Mouse (Mus musculus) kidney, adult 8-10 months (tissue): ENCODE data around the gene Dcps.

Experiments used
- DNase-seq, 2 experiments: peaks; one replicate each; pipeline ENCODE4 v3.0.0; 2022

The Dcps gene

DNA sequence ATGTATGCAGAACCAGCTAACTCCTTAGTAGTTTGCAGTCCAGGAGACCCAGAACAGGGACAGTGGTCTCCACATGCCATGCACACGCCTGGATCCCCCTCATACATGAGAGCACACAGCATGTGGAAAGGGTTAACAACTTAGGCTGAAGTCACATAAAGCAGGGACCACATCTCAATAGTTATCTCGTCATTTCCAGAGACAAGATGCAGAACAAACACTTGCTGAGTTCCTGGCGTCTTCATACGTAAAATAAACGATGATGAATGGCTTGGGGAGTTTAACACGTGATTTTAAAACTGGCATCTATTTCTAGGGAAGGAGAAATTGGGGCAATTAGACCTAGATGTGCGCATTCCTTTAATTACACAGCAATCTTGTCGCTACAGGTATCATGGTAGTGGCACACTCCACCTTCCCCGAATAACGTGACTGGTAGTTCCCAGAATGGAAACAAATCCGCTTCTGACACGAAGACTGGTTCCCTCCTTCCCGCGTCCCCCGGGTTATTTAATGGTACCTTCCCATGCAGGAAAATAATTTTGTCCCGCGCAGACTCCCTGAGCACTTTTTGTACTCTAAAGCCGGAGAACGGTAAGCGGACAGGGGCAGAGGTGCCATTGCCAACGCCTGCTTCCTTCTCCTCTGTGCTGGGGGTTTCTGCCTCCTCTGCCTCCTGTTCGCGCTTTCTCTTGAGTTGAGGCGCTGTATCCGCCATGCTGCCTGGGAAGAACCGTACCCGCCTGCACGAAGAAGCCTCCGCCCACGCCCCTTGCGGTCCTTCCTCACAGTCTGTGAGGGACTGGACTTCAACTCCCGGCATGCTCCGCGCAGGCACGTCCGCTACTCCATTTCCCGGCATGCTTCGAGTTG lies at the start of gene Dcps:
Gene Dcps, minus strand, starts transcription at position 811 of the 873 bp plus-strand sequence.
- peak; percentile 93 for DNase-seq

DNA sequence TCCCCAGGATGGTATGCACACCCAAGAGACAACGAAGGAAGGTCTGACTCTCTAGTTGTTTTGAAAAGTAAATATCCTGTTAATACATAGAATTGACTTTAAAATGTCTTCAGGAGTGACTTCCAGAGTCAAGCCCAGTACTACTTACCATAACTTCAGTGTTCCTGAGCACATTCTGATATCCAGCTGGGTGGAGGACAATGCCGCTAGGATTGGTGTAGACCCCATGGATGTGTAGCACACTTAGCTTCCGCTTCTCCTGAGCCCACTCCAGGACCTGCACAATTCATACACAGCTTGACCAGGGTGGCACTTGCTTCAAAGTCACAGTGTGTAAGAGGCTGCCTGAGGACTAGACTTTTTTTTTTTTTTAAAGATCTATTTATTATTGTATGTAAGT lies 47.6 kb upstream of the Dcps start:
- DNase-seq = no peak

DNA sequence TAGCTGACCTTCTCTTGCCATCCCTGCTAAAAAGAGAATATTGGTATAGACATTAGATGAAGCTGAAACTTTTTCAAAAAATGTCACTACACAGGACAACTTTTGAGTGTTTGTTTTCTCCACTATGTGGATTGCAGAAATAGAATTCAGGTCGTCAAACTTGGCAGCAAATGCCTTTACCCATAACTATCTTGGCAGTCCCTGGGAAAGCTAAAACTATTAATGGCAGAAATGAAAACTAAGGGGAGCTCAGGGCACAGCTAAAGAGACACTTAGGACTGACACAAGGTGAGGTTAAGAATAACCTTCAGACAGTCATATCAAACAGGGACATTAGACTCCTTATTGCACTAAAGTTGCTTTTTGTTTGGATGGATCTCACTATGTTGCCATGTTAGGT lies 42.1 kb upstream of the Dcps start:
- no peak for DNase-seq

DNA sequence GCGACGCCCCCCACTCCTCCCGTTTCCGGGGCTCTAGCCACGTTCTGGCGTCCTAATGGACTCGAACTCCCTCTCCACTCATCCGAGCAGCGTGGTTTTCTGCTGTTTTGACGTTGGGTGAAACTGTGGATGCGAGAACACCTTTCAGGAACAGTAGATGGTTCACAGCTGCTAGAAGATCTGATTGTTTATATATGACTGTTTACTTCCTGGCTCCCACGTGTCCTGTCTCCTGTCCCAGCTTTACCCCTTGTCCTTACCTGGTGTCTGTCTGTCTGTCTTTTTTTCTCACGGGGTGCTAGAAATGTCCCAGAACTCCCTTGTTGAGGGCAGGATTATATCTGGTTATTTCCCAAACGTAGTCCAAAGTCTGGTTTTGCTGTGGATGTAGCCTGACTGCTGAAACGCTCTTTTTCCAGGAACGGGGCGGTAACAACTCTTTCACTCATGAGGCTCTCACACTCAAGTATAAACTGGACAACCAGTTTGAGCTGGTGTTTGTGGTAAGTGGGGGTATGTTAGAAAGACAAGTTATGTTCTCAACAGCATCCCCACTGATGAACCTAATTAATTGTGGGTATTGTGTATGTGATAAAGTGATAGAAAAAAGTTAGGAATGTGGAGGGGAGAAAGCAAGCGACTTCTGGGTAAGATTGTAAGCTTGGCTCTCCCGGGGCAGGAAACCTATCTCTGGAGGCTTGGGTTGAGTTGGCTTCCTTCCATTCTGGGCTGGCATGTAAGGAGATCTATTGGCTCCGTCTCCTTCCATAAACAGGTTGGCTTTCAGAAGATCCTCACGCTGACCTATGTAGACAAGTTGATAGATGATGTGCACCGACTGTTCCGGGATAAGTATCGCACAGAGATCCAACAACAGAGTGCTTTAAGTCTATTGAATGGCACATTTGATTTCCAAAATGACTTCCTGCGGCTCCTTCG lies 36.0 kb upstream of the Dcps start:
- DNase-seq = no peak

DNA sequence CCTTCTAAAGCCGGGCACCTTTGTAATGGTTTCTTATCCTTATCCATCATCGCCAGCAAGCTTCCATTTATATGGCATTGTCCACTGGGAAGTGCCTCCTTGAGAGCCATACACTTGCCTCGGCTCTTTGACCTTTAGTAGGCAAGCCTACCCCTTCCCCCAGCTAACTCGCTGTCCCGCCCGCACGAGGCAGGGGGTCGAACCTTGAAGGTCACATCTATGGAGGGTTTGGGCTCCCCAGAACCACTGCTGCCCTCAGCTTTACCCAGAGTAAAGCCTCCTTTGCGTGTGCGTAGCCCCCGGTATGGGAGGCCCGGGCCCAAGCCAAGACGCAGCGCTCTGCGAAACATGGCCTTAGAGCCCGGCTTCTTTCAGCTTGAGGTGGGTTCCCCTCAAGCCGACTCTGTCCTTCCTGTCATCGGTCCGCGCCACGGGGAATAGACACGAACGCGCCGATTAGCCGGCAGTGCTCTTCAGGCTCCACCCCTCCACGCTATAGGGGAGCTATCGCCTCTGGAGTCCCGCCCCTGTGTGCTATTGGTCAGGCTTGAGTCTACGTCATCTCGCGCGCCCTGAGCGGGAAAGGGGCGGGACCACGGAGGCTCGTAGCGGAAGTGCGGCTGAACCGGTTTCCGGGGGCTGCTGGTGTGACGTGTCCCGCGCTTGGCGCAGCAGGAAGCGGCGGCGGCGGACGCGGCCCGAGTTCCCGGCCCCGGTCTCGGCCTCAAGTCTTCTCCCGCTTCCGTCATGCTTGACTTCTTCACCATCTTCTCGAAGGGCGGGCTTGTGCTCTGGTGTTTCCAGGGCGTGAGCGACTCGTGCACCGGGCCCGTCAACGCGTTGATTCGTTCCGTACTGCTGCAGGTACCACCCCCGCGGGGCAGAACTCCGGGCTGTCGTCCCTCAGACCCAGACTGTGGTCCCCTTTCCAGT lies 34.9 kb upstream of the Dcps start, which contains the start of gene Foxred1:
Gene Foxred1, minus strand, starts transcription at position 514 of the 933 bp plus-strand sequence.
- DNase-seq = peak; percentile 99

DNA sequence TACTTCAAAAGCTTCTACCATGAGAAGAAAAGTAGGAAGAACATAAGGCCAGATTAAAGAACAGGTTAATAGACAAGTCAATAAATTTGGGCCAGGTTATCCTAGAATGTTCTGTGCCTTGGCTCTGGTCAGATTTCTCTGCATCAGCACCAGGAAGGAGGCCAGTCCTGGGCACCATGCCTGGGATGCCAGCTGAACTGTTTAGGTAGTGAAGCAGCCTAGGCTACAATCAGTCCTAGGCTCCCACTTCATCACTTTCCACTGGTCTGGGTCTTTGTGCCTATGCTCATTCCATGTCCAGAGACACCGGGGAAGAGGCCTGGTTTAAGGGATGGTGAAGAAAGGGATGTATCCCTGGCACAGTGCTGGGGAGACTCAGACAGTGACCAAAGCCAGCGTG lies 28.6 kb upstream of the Dcps start:
- DNase-seq = no peak

DNA sequence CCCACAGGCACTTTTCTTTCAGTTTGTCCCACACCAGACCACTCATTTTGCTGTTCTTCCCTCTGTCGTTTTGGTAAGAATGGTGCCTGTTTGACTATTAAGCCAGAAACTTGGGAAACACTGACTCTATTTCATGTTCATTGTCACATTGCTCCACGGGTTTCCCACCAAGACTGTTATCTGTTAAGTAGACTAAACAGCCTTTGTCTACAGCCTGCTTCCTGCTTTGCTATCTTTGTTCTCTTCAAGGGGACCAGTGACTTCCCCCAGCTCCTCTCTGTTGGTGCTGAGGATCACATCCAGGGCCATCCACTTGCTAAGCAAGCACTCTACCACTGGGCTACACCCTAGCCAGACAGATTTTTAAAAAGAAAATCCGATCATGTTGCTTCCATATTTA lies 27.7 kb upstream of the Dcps start:
- DNase-seq = no peak

DNA sequence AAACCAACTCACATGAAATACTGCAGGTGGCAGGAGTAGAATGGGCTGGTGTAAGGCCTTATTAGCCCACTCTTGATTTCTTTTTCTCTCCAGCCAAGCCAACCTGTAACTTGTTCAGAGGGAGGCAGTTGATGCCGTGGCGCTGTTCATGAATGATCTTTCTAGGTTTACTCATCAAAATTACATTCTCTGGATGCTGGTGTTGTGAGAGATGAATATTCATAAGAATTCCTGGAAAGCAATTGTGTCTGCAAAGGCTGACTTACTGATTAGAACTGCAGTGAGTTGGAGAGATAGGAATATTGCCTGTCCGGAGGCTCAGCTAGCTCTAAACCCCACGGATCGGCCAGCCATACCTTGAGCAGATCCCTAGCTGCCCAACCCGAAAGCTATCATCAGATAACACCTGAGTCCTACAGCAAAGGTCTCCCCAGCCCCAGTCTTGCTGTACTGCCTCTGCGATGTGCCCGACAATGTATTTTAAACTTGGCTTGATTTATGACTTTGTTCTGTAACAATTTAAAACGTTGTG lies 24.7 kb upstream of the Dcps start:
- no peak for DNase-seq

DNA sequence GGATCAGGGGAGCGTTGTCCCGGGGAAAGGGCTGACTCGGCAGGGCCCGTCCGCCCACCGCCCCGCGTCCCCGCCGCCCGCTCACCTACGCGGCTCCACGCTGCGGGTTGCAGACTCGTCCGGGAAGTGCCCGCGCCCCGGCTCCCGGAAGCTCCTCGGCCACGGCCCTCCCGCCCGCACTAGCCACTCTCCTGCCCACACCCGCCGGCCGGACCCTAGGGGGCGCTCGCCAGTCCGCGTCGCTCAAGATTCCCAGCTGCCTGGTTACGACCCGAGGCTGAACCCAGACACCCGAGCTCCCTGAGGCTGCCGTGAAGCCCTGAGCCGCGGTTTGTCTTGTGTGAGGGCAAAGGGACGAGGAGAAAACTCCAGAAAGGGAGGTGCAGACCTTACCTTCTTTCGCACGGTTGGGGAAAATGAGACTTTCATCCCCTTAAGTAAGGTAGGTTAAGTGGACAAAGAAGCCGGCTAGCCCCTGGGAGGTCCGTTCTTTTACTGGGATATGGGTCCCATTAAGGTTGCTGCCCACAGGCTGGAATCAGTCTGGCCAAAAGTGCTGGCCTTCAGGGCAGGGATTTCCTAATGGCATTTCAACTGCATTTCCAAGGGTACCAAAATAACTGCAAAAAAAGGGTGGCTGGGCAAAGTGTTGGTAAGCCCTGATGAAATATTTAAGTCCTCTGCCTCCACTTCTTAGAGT lies 24.1 kb upstream of the Dcps start, which contains the start of the genes Srpr and Tirap:
Gene Srpr, plus strand, starts transcription at position 404 of the 700 bp plus-strand sequence.
Gene Tirap, minus strand, starts transcription at position 520 of the 700 bp plus-strand sequence.
- DNase-seq = peak; percentile 86 to 93

DNA sequence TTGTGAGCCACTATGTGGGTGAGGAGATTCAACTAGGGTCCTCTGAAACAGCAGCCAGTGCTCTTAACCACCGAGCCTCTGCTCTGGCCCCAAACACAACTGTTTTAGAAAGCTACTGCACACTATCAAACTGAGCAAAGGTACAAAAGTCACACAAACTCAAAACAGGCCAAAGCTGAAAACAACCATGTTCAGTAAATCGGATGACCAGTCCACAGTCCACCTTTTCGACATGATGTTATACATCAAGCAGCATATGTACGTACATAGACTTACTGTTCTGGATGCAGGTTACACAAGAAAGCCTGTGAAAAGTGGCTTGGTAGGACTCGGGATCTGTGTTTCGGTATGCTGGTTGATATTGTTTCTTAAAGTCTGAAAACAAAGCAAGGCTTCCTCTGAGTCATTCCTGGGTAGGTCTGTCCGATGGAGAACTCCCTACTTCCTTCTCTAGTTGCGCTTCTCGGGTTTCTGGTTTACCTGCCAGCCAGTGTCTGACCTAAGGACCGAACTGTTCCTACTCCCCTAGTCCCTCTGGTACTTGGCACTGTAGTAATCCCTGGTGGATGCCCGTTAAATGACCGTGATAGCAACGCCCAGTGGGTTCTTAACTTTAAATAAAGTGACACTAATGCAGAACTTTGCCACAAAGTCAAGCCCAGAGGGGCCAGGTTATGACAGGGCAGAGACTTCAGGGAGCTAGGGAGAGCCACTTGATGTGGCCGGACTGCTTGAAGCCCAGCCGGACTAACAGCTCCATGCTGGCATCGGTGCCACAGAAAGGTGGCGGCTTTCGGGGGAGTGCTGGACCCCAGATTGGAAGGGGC lies 23.3 kb upstream of the Dcps start:
- no peak for DNase-seq

DNA sequence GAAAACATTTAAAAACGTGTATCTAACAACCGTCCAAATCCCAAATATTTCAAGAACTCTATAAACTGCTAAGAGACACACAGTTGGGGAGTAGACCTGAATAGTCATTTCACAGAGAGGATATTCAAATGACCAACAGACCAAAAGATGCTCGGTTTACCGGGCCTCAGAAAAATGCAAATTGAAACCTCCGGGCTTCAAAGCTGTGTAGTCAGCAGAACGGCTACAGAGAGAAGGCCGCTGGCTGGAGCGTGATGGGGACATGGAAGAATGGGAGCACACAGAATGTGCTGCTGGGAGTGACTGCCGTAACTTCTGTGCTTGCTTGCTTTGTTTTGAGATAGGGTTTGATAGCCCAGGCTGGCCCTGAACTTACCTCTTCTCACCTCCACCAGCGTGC lies 22.5 kb upstream of the Dcps start:
- DNase-seq = no peak

DNA sequence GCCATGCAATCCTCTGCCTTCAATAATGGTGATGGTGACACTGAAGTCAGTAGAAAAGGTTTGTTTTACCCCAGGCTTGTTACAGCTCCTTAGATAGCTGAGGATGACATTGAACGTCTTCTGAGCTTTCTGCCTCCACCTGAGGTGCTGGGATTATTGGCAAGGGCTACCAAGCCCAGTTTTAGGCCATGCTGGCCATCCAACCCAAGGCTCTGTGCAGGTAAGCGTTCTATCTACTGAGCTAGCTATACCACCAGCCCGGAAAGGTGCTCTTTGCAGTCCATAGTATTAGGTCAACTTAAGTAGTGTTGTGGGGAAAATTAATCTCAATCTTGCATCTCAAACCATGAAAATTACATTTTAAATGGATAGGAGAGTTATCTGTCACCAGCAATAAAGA lies 21.8 kb upstream of the Dcps start:
- DNase-seq = no peak

DNA sequence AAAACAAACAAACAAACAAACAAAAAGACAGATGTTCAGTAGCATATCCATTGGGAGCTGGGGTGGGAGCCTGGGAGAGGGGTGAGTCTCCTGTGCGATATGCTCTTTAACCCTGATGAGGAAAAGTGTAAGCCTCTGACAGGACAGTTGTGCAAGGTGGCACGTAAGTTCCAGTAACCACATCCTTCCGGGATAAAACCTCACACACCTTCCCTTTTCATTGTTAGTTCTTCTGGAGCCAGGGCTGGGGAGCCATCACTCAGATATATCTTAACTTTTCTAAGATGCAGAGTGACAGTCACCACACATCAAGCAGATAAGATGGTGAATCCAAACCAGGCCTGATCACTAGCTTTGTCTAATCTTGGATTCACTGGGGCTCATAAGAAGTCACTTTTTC lies 18.2 kb upstream of the Dcps start:
- no peak for DNase-seq

DNA sequence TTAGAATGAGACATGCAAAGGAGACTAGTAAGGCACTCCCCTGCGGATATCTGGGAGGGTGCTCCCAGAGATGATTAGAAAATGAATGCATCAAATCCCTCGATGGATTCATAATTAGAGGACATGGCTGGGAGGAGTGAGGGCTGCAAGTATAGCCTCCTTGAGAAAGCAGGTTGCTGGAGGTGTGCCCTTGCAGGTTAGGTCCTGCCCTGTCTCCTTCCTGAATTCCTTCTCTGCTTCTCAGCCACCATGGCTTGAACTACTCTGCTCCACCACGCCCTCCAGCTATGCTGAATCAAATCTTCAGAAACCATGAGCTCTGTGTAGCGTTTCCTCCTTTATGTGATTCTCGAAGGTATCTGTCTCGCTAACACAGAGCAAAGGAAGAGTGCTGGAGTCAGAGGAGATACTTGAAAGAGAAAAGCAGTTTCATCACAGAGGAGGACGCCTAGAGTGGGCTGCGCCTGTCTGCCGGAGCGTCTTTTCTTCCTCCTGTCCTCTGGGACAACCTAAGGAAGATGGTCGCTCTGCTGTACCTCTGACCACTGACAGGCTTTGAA lies 17.2 kb upstream of the Dcps start:
- DNase-seq = no peak

DNA sequence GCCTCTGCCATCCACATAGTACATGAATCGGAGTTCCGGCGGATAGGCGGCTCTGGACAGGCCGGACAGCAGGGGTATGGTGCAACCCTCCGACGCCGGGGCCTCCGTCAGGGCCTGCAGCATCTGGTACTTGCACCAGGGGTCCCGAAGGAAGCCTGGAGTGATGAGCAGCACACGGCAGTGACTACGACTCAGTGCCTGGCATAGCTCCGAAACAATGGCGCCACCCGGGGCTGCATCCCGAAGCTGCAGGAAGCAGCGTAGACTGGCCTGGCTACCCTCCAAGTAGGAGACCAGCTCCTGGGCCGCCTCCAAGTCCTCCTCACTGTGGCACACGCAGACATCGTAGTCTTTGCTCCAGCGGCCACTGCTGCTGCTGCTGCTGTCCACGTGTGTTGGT lies 12.8 kb upstream of the Dcps start:
- peak; percentile 23 to 30 for DNase-seq

DNA sequence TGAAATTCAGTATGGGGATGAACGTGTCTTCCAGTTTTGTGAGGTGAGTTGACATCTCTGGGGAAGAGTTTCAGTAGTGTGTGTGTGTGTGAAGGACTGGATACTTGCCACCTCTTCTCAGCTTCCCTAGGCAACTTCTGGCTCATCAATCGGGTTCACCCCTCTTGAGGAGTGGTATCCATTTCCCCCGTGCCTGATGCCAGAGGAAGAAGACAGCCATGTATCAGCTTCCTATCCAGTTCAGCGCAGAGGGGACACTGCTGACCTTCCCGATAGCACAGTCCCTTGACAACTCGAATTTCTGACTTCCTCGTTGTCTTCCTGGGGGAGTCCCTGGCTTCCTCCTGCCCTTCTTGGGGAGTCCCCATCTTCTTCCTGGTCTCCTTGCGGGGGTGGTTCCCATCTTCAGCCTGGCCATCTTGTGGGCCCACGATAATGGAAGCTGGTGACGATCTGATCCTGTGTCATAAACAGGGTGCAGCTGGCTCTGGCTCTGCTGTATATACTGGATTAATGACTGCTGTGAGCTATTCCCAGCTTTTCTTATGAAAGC lies 11.6 kb upstream of the Dcps start:
- DNase-seq = no peak

DNA sequence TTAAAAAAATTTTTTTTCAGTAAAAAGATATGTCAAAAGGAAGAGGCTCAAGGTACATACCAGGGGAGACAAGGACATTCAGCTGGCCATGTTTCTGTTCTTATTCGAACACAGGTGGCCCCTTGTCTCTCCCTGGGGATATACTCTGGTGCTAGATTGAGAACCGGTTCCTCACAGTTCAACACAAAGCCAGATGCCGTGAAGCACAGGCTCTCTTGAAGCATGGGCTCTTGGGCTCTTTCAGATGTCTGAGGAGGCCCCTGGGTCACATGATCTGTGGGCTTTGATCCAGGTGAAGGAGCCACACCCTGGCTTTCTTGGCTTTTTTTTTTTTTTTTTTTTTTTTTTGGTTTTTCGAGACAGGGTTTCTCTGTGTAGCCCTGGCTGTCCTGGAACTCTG lies 10.6 kb upstream of the Dcps start:
- DNase-seq = no peak

DNA sequence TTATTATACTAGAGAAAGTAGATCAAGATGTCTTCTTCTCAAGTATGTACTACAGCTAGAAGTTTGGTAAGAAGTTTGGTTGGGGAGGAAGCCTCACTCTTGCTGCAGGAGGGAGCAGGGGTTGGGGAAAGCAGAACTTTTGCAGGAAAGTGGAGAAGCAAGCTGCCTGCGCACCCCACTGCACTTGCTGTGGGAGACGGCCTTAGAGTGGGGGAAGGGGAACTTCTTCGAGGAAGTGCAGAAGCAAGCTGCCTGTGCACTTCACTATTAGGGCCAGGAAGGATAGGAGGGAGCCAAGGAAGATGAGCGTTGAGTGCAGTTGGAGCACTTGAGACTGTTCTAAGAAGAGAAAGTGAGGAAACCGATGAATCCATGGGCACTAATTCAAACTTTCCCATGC lies 7.5 kb upstream of the Dcps start:
- DNase-seq = no peak

DNA sequence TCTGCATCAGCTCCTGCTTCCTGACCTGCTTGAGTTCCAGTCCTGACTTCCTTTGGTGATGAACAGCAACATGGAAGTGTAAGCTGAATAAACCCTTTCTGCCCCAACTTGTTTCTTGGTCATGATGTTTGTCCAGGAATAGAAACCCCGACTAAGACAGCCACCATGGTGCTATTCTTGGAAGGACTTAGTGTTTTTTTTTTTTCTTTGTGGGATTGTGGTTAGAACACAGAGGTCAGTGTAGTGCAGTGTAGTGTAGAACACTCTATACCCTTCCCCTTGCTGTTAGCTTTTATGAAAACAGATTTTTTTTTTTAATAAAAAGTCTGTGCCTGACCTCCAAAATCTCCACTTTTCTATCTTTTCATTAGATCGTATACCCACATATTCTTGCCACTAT lies 7.0 kb upstream of the Dcps start:
- no peak for DNase-seq

DNA sequence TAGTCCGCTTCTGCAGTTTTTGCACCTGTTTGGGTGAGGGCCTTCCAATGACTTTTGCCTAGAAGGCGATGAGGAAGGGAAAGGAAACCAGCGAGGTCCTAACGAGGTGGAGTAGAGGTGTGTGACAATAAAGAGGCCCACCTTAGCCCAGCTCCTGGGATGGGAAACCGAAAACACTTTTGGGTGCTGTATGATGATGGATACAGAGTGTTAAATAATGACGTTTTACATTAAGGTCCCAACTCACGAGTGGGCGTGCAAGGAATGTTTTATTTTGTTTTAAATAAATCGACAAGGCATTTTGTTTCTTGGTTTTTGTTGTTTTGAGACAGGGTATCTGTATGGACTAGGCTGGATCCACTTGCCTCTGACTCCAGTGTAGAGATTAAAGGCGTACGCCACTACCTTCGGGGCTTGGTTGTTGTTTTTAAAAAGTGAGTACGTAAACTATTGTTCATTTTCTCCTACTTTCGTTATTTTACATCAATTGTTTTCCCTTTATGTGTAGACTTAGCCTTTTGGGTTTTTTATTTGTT lies 331 bp upstream of the Dcps start:
- no peak for DNase-seq
